Mouse (Mus musculus) liver, embryonic 16.5 days (tissue): Measurements from ENCODE around the gene Zbtb49. TPM values are rescaled to one million over a fixed set of nuclear protein-coding genes. Genes with fewer than 3 reads are reported as not detected.

Experiments
- ATAC-seq: fragments of 200-750 bp; cut with Nextera tagmentation; 2 replicates; pipeline ENCODE4 v1.8.0; 2017; ENCODE audit warnings: low read depth, mild to moderate bottlenecking, moderate number of reproducible peaks, moderate library complexity
- H3K27ac ChIP-seq: fragments of 300-500 bp; sonication (generic); 2 replicates; pipeline ENCODE4 v1.5.1; 2014; ENCODE audit warnings: mild to moderate bottlenecking, low read length
- H3K27me3 ChIP-seq: fragments of 300-500 bp; sonication (generic); 2 replicates; pipeline ENCODE4 v1.6.1; 2014; ENCODE audit warnings: low read depth, low read length, mixed read lengths; ENCODE audit not compliant: control insufficient read depth, insufficient read depth
- H3K36me3 ChIP-seq: fragments of 300-500 bp; sonication (generic); 2 replicates; pipeline ENCODE4 v1.6.1; 2014; ENCODE audit warnings: mild to moderate bottlenecking; ENCODE audit not compliant: control insufficient read depth, insufficient read depth
- H3K4me1 ChIP-seq: fragments of 300-500 bp; sonication (generic); 2 replicates; pipeline ENCODE4 v1.6.1; 2014; ENCODE audit warnings: low read depth, low read length, mixed read lengths; ENCODE audit not compliant: control insufficient read depth
- H3K4me2 ChIP-seq: fragments of 300-500 bp; sonication (generic); 2 replicates; pipeline ENCODE4 v1.6.1; 2014; ENCODE audit warnings: low read depth, low read length, mixed read lengths
- H3K4me3 ChIP-seq: fragments of 300-500 bp; sonication (generic); 2 replicates; pipeline ENCODE4 v1.5.1; 2014; ENCODE audit warnings: low read depth, mild to moderate bottlenecking, low read length
- H3K9ac ChIP-seq: fragments of 300-500 bp; sonication (generic); 2 replicates; pipeline ENCODE4 v1.6.1; 2014; ENCODE audit warnings: low read depth, low read length
- H3K9me3 ChIP-seq: fragments of 300-500 bp; sonication (generic); replicated peaks from 2 replicates; pipeline ENCODE4 v1.6.1; 2016; ENCODE audit warnings: low read length; ENCODE audit not compliant: control insufficient read depth
- WGBS: fragments of 180-500 bp; shearing (Covaris S2); extraction: QIAGEN DNeasy Blood & Tissue Kit; methylation state at CpG from one replicate; pipeline ENCODE4 v1.1.7; 2014; ENCODE audit not compliant: insufficient replicate concordance; 5-methylcytosine and 5-hydroxymethylcytosine counted together
- polyA plus RNA-seq: library from polyadenylated mRNA; unstranded; fragments of >200 nt; fragmentation: Nextera tagmentation; extraction: Ambion mirVana; gene quantifications from 2 replicates; pipeline ENCODE4 v1.2.1, GENCODE M21; 2015

Zbtb49 gene
- polyA plus RNA-seq, 1 experiment from 2014 or later, result 2.6 TPM

DNA sequence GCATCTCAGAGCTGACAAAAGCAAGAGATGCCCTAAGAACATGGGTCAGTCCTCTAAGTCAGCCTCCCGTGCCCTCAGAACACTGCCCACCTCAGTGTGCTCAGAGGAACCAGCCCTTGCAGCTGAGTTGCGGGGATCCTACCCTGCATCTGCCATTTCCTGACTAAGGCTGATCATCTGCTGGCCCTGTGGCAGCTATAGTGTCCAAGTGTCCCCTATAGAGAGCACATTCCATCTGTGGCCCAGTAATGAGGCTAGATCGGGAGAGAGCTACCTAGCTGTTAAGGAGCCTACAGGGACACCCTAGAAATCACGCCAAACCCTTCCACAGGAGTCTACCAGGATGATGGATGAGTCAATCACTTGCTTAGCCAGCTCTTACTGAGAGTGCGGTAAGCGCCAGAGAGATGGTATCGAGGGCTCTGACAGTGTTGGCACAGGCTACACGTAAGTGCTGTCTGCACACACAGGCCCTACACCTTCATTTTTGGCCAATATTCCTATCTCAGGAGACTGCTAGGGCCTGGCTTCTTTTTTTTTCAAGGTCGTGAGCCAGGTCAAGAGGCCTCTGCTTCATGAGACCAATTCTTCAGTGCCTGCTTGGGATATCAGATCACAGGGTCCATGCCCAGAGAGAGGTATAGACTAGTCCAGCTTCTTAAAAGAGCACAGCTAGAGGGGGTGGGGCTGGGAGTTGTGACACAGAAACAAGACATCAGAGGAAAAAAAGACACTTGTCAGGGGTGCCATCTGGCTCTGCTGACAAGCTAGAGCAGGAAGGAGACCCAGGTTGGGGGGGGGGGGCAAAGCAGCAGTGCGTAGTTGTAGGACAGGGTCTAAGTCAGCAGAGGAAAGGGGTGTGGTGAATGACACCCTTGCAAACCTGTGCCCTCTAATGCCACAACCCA, 67.8 kb downstream of the Zbtb49 start:
- H3K9ac ChIP-seq, result no peak overlapping the region
- H3K4me1 ChIP-seq, result no peaks in the 10 kb centered on the region
- H3K9me3 ChIP-seq, result no peaks in the 10 kb centered on the region
- H3K4me2 ChIP-seq, result no peak overlapping the region
- 66% methylated on average over 10 of the region's 10 CpGs for WGBS
- no peak overlapping the region for H3K4me3 ChIP-seq
- no peaks in the 10 kb centered on the region for H3K36me3 ChIP-seq
- ATAC-seq, result no peak
- peaks cover 4% of the 10 kb centered on the region for H3K27me3 ChIP-seq
- H3K27ac ChIP-seq, result no peak overlapping the region

DNA sequence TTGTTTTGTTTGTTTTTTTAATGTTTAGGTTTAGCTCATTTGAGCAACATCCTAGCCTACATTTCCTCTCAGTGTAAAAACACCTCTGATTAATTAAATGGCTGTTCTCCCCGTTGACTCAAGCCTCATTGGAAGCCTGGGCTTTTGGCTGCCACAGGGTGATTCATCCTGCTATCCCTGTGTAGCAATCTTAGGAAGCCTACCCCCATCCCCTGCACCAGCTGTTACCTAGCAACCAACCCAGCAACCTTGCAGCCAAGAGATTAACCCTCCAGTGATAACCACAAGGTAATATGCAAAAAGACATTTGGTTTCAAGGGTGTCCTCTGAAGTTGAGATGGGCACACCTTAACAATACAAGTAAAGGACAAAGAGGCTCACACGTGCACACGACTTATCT, 69.0 kb downstream of the Zbtb49 start:
- no peak for ATAC-seq
- Histone ChIP-seq H3K27me3 (no peaks in the 10 kb centered on the region), H3K36me3 (no peaks in the 10 kb centered on the region), H3K4me1 (no peaks in the 10 kb centered on the region), H3K9ac (no peak overlapping the region), H3K9me3 (no peaks in the 10 kb centered on the region), H3K4me2 (no peak overlapping the region), H3K27ac (no peak overlapping the region), H3K4me3 (no peak overlapping the region)
- whole genome bisulfite sequencing, result 41% methylated on average over 3 of the region's 3 CpGs

DNA sequence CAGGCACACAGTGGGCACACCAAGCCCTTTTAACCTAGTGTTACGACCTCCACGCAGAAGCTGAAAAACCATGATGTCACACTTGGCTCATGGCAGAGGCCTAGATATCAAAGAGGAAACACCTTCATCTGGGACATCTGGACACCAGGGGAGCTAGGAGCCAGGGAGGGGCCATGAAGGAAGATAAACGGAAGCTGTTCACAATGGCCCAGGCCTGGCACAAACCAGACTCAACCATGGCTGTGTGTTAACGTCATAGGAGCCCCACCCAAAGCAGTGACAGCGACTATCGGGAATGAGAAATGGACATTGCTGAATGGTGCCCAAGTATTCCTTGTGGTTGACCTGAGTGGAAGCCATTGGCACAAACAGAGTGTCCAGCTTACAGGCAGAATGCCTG, 73.7 kb downstream of the Zbtb49 start:
- H3K4me3 ChIP-seq, result no peak overlapping the region
- no peaks in the 10 kb centered on the region for H3K27me3 ChIP-seq
- H3K9me3 ChIP-seq, result no peaks in the 10 kb centered on the region
- ATAC-seq, result no peak
- H3K9ac ChIP-seq, result no peak overlapping the region
- no peak overlapping the region for H3K27ac ChIP-seq
- H3K4me2 ChIP-seq, result no peak overlapping the region
- H3K4me1 ChIP-seq, result no peaks in the 10 kb centered on the region
- 69% methylated on average over 6 of the region's 6 CpGs for WGBS
- no peaks in the 10 kb centered on the region for H3K36me3 ChIP-seq

DNA sequence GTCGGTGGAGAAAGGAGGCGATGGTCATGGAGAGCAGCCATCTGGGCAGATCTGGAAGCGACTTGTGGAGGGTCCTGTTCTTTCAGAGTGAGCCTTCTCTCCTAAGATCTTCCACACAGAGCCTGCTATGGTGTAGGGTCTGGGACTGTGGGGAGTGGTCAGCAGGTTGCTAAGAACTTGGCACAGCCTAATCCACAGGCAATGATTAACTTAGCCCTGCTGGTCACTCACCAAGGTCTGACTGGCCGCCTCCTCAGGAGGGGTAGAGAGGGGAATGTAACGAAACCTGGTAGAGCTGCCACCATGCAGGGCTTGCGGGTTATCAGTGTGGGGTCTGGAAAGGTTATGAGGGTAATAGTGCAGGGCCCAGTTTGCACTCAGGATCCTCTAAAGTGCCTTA, 79.4 kb downstream of the Zbtb49 start:
- H3K27me3 ChIP-seq, result no peaks in the 10 kb centered on the region
- ATAC-seq, result no peak
- 68% methylated on average over 6 of the region's 6 CpGs for WGBS
- H3K27ac ChIP-seq, result no peak overlapping the region
- H3K9ac ChIP-seq, result no peak overlapping the region
- H3K4me3 ChIP-seq, result no peak overlapping the region
- no peaks in the 10 kb centered on the region; the same call in 1 of the 2 replicates for H3K4me1 ChIP-seq
- H3K36me3 ChIP-seq, result no peaks in the 10 kb centered on the region
- no peaks in the 10 kb centered on the region for H3K9me3 ChIP-seq
- no peak overlapping the region for H3K4me2 ChIP-seq

Other genes starting within 250 kb of the Zbtb49 start
- 10.7 and 11.3 TPM in 2 replicates for gene Stx18, start 181.7 kb downstream of the Zbtb49 start, polyA plus RNA-seq
- gene Nsg1, start 60.5 kb downstream of the Zbtb49 start, polyA plus RNA-seq, result 1.6 and 2.0 TPM in 2 replicates
- gene Lyar, start within 50 bp of the Zbtb49 start, polyA plus RNA-seq, result 35.2 and 39.8 TPM in 2 replicates
- 35.4 and 41.3 TPM in 2 replicates for gene Tmem128, start 39.7 kb upstream of the Zbtb49 start, polyA plus RNA-seq
- gene Otop1, start 55.5 kb upstream of the Zbtb49 start, polyA plus RNA-seq, result not detected in 2 replicates
- gene Drd5, start 98.9 kb upstream of the Zbtb49 start, polyA plus RNA-seq, result not detected in 2 replicates